Mouse (Mus musculus): ENCODE results near the gene Slc35a1. TPM values are rescaled to one million over a fixed set of nuclear protein-coding genes. Genes with fewer than 3 reads are reported as not detected.
A peak's percentile ranks its signal among the peaks of the same experiment; 100 is the strongest.

The Slc35a1 gene
- polyA plus RNA-seq, 1 experiment from 2014 or later, result 46.4 TPM

- H3K27ac ChIP-seq (replicated peaks), result no peak overlapping the region
- no peaks in the 10 kb centered on the region for H3K36me3 ChIP-seq
- no peaks in the 10 kb centered on the region for H3K4me1 ChIP-seq (replicated peaks)
- ATAC-seq (ENCODE audit: low read depth), result no peak
- no peak overlapping the region for H3K9ac ChIP-seq
- no peaks in the 10 kb centered on the region for H3K9me3 ChIP-seq
- WGBS, result 77% methylated on average over 4 of the region's 4 CpGs
- H3K4me2 ChIP-seq, result no peak overlapping the region
- no peaks in the 10 kb centered on the region for H3K27me3 ChIP-seq
- no peak overlapping the region for H3K4me3 ChIP-seq
Observed at GRCm38 (mm10) chr4:34703029-34703428, 15.8 kb upstream of the Slc35a1 start.

DNA sequence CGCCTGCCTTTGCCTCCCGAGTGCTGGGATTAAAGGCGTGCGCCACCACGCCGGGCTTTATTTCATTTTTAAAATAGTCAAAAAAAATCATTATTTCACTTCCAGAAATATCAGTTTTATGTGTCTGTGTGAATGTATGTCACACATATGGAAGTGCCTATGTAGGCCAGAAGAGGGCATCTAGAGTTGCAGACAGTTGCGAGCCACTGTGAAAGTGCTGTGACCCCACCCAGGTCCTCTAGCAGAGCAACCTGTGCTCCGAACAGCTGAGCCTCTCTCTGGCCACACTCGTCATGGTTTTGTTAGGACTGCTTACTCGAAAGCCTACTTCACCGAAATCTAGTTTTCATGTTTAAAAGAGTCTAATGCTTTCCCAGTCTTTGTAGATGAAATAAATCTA lies 15.0 kb upstream of the Slc35a1 start:
- H3K9me3 ChIP-seq, result no peaks in the 10 kb centered on the region
- ATAC-seq (ENCODE audit: low read depth), result no peak
- WGBS, result 93% methylated on average over 11 of the region's 11 CpGs
- H3K27ac ChIP-seq (replicated peaks), result no peak overlapping the region
- H3K4me2 ChIP-seq, result no peak overlapping the region
- H3K9ac ChIP-seq, result no peak overlapping the region
- no peaks in the 10 kb centered on the region for H3K27me3 ChIP-seq
- no peak overlapping the region for H3K4me3 ChIP-seq
- H3K4me1 ChIP-seq (replicated peaks), result no peaks in the 10 kb centered on the region
- H3K36me3 ChIP-seq, result no peaks in the 10 kb centered on the region

DNA sequence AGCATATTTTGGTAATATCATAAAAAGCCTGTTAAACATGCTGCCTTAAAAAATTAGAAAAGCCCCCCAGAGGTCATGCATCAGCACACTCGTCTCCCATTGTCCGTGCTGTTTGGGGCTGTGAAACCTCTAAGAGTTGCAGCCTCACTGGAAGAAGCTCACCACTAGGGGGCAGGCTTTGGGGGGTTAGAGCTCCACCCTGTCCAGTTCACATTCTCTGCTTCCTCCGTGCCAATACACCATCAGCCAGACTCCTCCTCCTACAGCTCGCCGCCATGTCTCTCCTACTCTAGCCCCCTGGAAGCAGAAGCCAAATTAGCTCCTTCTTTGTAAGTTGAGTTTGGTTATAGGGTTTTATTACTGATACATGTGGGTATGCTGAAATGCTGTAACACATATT lies 14.3 kb upstream of the Slc35a1 start:
- no peak overlapping the region for H3K4me2 ChIP-seq
- ATAC-seq (ENCODE audit: low read depth), result no peak
- no peak overlapping the region for H3K4me3 ChIP-seq
- H3K4me1 ChIP-seq (replicated peaks), result no peaks in the 10 kb centered on the region
- 51% methylated on average over 5 of the region's 5 CpGs for WGBS
- no peaks in the 10 kb centered on the region for H3K36me3 ChIP-seq
- H3K27me3 ChIP-seq, result no peaks in the 10 kb centered on the region
- no peak overlapping the region for H3K9ac ChIP-seq
- no peaks in the 10 kb centered on the region for H3K9me3 ChIP-seq
- no peak overlapping the region for H3K27ac ChIP-seq (replicated peaks)

DNA sequence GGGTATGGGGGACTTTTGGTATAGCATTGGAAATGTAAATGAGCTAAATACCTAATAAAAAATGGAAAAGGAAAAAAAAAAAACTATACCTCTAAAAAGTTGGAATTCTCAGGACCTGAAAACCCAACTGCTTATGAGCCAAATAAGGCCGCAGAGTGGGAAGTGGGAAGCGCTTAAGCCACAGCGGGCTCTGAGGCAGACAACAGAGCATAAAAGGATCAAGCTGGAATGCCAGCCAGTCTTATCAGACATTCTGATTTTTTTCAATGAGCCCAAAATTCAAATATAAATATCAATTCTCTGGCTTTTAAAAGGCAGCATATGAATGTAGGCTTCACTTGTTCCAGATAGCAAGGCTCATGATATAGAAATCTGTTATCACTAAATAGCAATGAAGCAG lies 783 bp upstream of the Slc35a1 start:
- WGBS, result 87% methylated on average over 3 of the region's 3 CpGs
- H3K4me1 ChIP-seq (replicated peaks), result peaks cover 23% of the 10 kb centered on the region
- H3K4me2 ChIP-seq, result peak overlapping the region; percentile 58
- peak overlapping the region; percentile 46 for H3K27ac ChIP-seq (replicated peaks)
- 0 out of 2 replicates have a peak overlapping the region, but pooled peaks have one; percentile 32 for H3K9ac ChIP-seq
- H3K4me3 ChIP-seq, result no peak overlapping the region
- no peaks in the 10 kb centered on the region for H3K9me3 ChIP-seq
- peaks cover 2% of the 10 kb centered on the region for H3K36me3 ChIP-seq
- ATAC-seq (ENCODE audit: low read depth), result no peak
- H3K27me3 ChIP-seq, result no peaks in the 10 kb centered on the region

DNA sequence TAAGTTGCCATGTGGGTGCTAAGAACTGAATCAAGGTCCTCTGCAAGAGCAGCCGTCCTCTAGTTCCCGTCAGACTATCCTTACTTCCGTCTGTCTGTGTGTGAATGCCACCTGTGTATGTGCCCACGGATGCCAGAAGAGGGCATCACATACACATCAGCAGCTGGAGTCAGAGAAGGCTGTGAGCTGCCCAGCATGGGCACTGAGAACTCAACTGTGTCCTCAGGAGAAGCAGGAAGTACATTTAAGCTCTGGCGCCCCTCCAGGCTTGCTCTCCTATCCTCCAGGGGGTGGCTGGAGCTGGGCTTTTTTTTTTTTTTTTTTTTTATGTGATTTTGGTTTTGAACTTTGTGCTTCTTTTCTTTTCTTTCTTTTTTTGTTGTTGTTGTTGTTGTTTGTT lies 6.7 kb downstream of the Slc35a1 start:
- Histone ChIP-seq H3K36me3 (peaks cover 49% of the 10 kb centered on the region), H3K9me3 (no peaks in the 10 kb centered on the region), H3K4me3 (no peak overlapping the region), H3K27ac (replicated peaks) (no peak overlapping the region), H3K9ac (no peak overlapping the region), H3K4me1 (replicated peaks) (peaks cover 16% of the 10 kb centered on the region), H3K4me2 (no peak overlapping the region), H3K27me3 (no peaks in the 10 kb centered on the region)
- no peak for ATAC-seq (ENCODE audit: low read depth)
- WGBS, result 83% methylated on average over 5 of the region's 5 CpGs

DNA sequence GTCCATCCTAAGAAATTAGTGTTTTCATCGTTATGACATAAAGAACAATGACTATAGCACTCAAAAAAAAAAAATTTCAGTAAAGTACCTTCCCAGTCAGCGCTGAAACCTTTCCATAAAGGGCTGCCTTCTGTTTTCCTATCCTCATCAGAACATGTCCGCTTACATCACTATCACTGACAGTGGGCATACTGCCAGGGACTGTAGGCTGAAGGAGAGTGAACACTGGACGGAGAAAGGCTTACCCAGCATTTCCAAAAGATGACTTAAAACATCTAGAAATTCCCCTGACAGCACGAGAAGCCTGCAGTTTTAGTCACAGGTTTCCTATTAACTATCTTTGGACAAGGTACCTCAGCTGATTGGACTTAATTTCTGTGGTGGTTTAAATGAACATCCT lies 13.5 kb downstream of the Slc35a1 start:
- H3K4me1 ChIP-seq (replicated peaks), result 0 out of 2 replicates have a peak, but pooled peaks cover 4% of the 10 kb centered on the region
- no peaks in the 10 kb centered on the region for H3K27me3 ChIP-seq
- H3K9me3 ChIP-seq, result no peaks in the 10 kb centered on the region
- ATAC-seq (ENCODE audit: low read depth), result no peak
- peaks cover 49% of the 10 kb centered on the region for H3K36me3 ChIP-seq
- H3K4me2 ChIP-seq, result no peak overlapping the region
- 89% methylated on average over 5 of the region's 5 CpGs for WGBS
- H3K4me3 ChIP-seq, result no peak overlapping the region
- no peak overlapping the region for H3K27ac ChIP-seq (replicated peaks)
- no peak overlapping the region for H3K9ac ChIP-seq

- no peak for ATAC-seq (ENCODE audit: low read depth)
- Histone ChIP-seq H3K9ac (no peak overlapping the region), H3K4me1 (replicated peaks) (no peaks in the 10 kb centered on the region), H3K4me3 (no peak overlapping the region), H3K4me2 (no peak overlapping the region), H3K27ac (replicated peaks) (no peak overlapping the region), H3K27me3 (no peaks in the 10 kb centered on the region), H3K36me3 (peaks cover 61% of the 10 kb centered on the region), H3K9me3 (no peaks in the 10 kb centered on the region)
- whole genome bisulfite sequencing, result 92% methylated on average over 5 of the region's 5 CpGs
Observed at GRCm38 (mm10) chr4:34667923-34668322, 19.3 kb downstream of the Slc35a1 start.

GRCm38 (mm10) chr4:34661927-34662326 lies 25.3 kb downstream of the Slc35a1 start:
- Histone ChIP-seq H3K36me3 (peaks cover 86% of the 10 kb centered on the region), H3K9me3 (no peaks in the 10 kb centered on the region), H3K4me2 (no peak overlapping the region), H3K4me3 (no peak overlapping the region), H3K9ac (no peak overlapping the region), H3K4me1 (replicated peaks) (no peaks in the 10 kb centered on the region), H3K27me3 (no peaks in the 10 kb centered on the region), H3K27ac (replicated peaks) (no peak overlapping the region)
- WGBS, result 93% methylated on average over 6 of the region's 6 CpGs
- ATAC-seq (ENCODE audit: low read depth), result no peak

GRCm38 (mm10) chr4:34661514-34661913 lies 25.7 kb downstream of the Slc35a1 start:
- Histone ChIP-seq H3K4me2 (no peak overlapping the region), H3K9ac (no peak overlapping the region), H3K36me3 (peaks cover 86% of the 10 kb centered on the region), H3K4me1 (replicated peaks) (no peaks in the 10 kb centered on the region), H3K27ac (replicated peaks) (no peak overlapping the region), H3K4me3 (no peak overlapping the region), H3K27me3 (no peaks in the 10 kb centered on the region), H3K9me3 (no peaks in the 10 kb centered on the region)
- WGBS, result 85% methylated on average over 2 of the region's 2 CpGs
- ATAC-seq (ENCODE audit: low read depth), result no peak

DNA sequence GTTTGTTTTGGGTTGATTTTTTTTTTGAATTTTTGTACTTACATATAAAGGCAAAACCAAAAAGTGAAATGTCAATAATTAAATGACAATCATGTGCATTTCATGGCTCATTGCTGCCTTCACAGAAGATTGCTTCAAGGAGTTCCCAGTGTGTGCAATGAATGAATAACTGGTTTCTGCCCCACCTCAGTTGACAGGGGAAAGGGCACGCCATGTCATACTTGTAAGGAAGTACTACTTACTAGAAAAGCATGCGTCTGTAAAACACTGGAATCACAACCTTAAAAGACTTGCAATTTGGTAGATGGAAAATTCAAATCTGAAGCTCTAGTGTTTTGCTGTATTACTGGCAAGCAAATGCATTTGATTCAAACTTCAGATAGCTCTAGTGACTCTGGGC lies 28.2 kb downstream of the Slc35a1 start:
- peaks cover 88% of the 10 kb centered on the region for H3K36me3 ChIP-seq
- no peak for ATAC-seq (ENCODE audit: low read depth)
- WGBS, result 88% methylated on average over 2 of the region's 2 CpGs
- H3K27me3 ChIP-seq, result no peaks in the 10 kb centered on the region
- no peak overlapping the region for H3K4me2 ChIP-seq
- H3K9me3 ChIP-seq, result no peaks in the 10 kb centered on the region
- no peaks in the 10 kb centered on the region for H3K4me1 ChIP-seq (replicated peaks)
- H3K9ac ChIP-seq, result no peak overlapping the region
- no peak overlapping the region for H3K27ac ChIP-seq (replicated peaks)
- H3K4me3 ChIP-seq, result no peak overlapping the region

DNA sequence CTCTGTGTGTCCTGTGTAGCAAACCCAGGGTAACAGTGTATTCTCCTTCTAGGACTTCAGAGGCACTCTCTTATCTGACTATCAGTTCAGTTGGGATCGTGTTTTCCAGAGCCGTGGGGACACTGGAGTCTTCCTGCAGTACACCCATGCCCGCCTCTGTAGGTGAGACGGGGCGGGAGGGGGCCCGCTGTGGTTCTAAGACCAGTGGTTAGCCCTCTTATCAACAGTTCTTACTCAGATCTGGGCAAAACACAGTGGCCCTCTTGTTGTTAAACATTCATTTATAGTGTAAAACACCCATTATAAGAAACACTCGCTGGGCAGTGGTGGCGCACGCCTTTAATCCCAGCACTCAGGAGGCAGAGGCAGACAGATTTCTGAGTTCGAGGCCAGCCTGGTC lies 31.1 kb downstream of the Slc35a1 start:
- 91% methylated on average over 10 of the region's 10 CpGs for WGBS
- no peak overlapping the region for H3K4me3 ChIP-seq
- peaks cover 84% of the 10 kb centered on the region for H3K36me3 ChIP-seq

GRCm38 (mm10) chr4:34653179-34653578 lies 34.1 kb downstream of the Slc35a1 start:
- no peaks in the 10 kb centered on the region for H3K9me3 ChIP-seq
- H3K27me3 ChIP-seq, result no peaks in the 10 kb centered on the region
- H3K27ac ChIP-seq (replicated peaks), result no peak overlapping the region
- ATAC-seq (ENCODE audit: low read depth), result no peak
- H3K9ac ChIP-seq, result no peak overlapping the region
- no peak overlapping the region for H3K4me3 ChIP-seq
- 96% methylated on average over 7 of the region's 7 CpGs for WGBS
- peaks cover 65% of the 10 kb centered on the region for H3K36me3 ChIP-seq
- no peaks in the 10 kb centered on the region for H3K4me1 ChIP-seq (replicated peaks)
- no peak overlapping the region for H3K4me2 ChIP-seq

More for the DNA sequence above, 31.1 kb downstream of the Slc35a1 start:
- Histone ChIP-seq H3K9ac (no peak overlapping the region), H3K4me2 (no peak overlapping the region), H3K27ac (replicated peaks) (no peak overlapping the region), H3K9me3 (no peaks in the 10 kb centered on the region), H3K27me3 (no peaks in the 10 kb centered on the region), H3K4me1 (replicated peaks) (no peaks in the 10 kb centered on the region)
- no peak for ATAC-seq (ENCODE audit: low read depth)

- no peak overlapping the region for H3K4me2 ChIP-seq
- H3K9ac ChIP-seq, result no peak overlapping the region
- H3K36me3 ChIP-seq, result peaks cover 60% of the 10 kb centered on the region
- no peak overlapping the region for H3K4me3 ChIP-seq
- ATAC-seq (ENCODE audit: low read depth), result no peak
- H3K9me3 ChIP-seq, result no peaks in the 10 kb centered on the region
- H3K27me3 ChIP-seq, result no peaks in the 10 kb centered on the region
- no peaks in the 10 kb centered on the region for H3K4me1 ChIP-seq (replicated peaks)
- no peak overlapping the region for H3K27ac ChIP-seq (replicated peaks)
Observed at GRCm38 (mm10) chr4:34644779-34645178, 42.5 kb downstream of the Slc35a1 start.

Measured in neural tube, embryonic 13.5 days (tissue).